Mouse (Mus musculus): Measurements from ENCODE around the gene Rasl11a. TPM values are rescaled to one million over a fixed set of nuclear protein-coding genes. Genes with fewer than 3 reads are reported as not detected.
"Not testable (repeated sequence)": the region's sequence is repeated elsewhere in the genome, so short reads cannot be mapped to it uniquely, and the experiment has no call there.

Gene Rasl11a
- polyA plus RNA-seq, 1 experiment from 2014 or later: 9.9 TPM

DNA sequence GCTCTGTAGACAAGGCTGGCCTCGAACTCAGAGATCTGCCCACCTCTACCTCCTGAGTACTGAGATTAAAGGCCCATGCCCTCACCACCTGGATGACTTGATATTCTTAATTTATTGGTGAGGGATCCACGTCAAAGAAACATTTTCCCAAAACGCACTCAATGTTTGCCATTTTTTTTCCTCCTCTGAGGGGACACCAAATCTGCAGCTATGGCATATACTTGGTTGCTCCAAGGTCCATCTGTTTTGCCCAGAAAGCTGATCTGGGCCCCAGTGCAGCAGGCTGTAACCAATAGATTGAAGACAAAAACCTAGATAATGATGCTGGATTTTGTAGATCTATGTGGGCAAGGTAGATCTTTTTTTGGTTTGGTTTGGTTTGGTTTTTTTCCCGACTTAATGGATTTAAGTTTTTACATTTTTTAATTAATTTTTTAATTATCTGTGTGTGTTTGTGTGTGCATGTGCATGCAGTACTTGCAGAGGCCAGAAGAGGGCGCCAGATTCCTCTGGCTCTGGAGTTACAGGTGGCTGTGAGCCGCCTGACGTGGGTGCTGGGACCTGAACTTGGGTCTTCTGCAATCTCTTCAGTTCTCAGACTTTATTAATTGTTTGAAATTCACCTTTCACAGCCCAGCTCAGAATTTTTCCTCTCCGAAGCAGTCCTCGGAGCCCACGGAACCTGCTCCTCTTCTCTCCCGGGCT lies 48.8 kb downstream of the Rasl11a start:
- 81% methylated on average over 11 of the region's 11 CpGs for WGBS
- no peak overlapping the region for H3K9ac ChIP-seq (ENCODE audit: low read length)
- no peaks in the 10 kb centered on the region for H3K36me3 ChIP-seq (ENCODE audit: control insufficient read depth, insufficient read depth, low read length)
- H3K4me2 ChIP-seq (ENCODE audit: low read length): no peak overlapping the region
- H3K9me3 ChIP-seq (ENCODE audit: control insufficient read depth, low read length): no peaks in the 10 kb centered on the region
- H3K27ac ChIP-seq (replicated peaks in 1 of 2; ENCODE audit: control insufficient read depth in 1 of 2, insufficient read depth in 1 of 2, low read depth in 2 of 2, low read length in 2 of 2): no peak overlapping the region
- ATAC-seq (ENCODE audit: insufficient number of reproducible peaks, insufficient read depth, low FRiP score, low read depth): no peak
- H3K4me3 ChIP-seq (ENCODE audit: control insufficient read depth in 1 of 2, insufficient read depth in 1 of 2, low read depth in 1 of 2, low read length in 2 of 2): no peak overlapping the region
- H3K27me3 ChIP-seq (ENCODE audit: control insufficient read depth, insufficient read depth, low read length): no peaks in the 10 kb centered on the region
- peaks cover 0 to 3% of the 10 kb centered on the region in 2 experiments; a peak in 1 of 4 replicates for H3K4me1 ChIP-seq (ENCODE audit: control insufficient read depth in 2 of 2, insufficient read depth in 2 of 2, low read length in 2 of 2)

DNA sequence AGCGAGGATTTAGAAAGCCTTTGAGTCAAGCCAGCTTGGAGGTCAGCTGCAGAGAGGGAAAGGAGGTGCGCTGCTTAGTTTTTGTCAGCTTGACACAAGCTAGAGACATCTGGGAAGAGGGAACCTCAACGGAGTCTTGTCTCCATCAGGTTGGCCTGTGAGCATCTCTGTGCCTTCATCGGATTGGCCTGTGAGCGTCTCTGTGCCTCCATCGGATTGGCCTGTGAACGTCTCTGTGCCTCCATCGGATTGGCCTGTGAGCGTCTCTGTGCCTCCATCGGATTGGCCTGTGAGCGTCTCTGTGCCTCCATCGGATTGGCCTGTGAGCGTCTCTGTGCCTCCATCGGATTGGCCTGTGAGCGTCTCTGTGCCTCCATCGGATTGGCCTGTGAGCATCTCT lies 50.8 kb downstream of the Rasl11a start:
- not testable (repeated sequence) for H3K27me3 ChIP-seq (ENCODE audit: control insufficient read depth, insufficient read depth, low read length); ATAC-seq (ENCODE audit: insufficient number of reproducible peaks, insufficient read depth, low FRiP score, low read depth); H3K4me1 ChIP-seq (ENCODE audit: control insufficient read depth in 2 of 2, insufficient read depth in 2 of 2, low read length in 2 of 2); H3K27ac ChIP-seq (replicated peaks in 1 of 2; ENCODE audit: control insufficient read depth in 1 of 2, insufficient read depth in 1 of 2, low read depth in 2 of 2, low read length in 2 of 2); H3K9me3 ChIP-seq (ENCODE audit: control insufficient read depth, low read length); H3K4me3 ChIP-seq (ENCODE audit: control insufficient read depth in 1 of 2, insufficient read depth in 1 of 2, low read depth in 1 of 2, low read length in 2 of 2); H3K9ac ChIP-seq (ENCODE audit: low read length); H3K36me3 ChIP-seq (ENCODE audit: control insufficient read depth, insufficient read depth, low read length); H3K4me2 ChIP-seq (ENCODE audit: low read length)
- WGBS: 86% methylated on average over 13 of the region's 16 CpGs

DNA sequence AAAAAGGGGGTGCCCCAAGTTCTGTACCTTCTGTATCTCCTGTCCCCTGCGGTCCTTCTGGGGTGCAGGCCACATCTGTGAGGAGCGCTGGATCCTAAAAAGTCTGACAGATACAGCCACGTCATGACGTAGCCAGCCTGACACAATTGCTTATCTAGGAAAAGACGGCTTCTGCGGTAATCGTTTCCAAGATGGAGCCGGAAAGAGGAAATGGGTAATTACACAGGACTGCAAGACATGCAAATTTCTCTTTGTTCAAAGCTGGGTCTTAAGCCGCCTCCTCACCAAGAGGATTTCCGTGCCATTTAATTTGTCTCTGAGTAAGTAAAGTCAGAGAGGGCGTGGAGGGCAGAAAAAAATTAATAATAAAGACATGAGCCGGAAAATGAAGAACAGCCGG lies 52.1 kb downstream of the Rasl11a start:
- H3K36me3 ChIP-seq (ENCODE audit: control insufficient read depth, insufficient read depth, low read length): no peaks in the 10 kb centered on the region
- H3K4me3 ChIP-seq (ENCODE audit: control insufficient read depth in 1 of 2, insufficient read depth in 1 of 2, low read depth in 1 of 2, low read length in 2 of 2): no peak overlapping the region
- no peak overlapping the region for H3K9ac ChIP-seq (ENCODE audit: low read length)
- peaks cover 0 to 3% of the 10 kb centered on the region in 2 experiments; a peak in 1 of 4 replicates for H3K4me1 ChIP-seq (ENCODE audit: control insufficient read depth in 2 of 2, insufficient read depth in 2 of 2, low read length in 2 of 2)
- no peaks in the 10 kb centered on the region for H3K27me3 ChIP-seq (ENCODE audit: control insufficient read depth, insufficient read depth, low read length)
- H3K9me3 ChIP-seq (ENCODE audit: control insufficient read depth, low read length): no peaks in the 10 kb centered on the region
- 59% methylated on average over 13 of the region's 13 CpGs for WGBS
- no peak for ATAC-seq (ENCODE audit: insufficient number of reproducible peaks, insufficient read depth, low FRiP score, low read depth)
- no peak overlapping the region for H3K27ac ChIP-seq (replicated peaks in 1 of 2; ENCODE audit: control insufficient read depth in 1 of 2, insufficient read depth in 1 of 2, low read depth in 2 of 2, low read length in 2 of 2)
- no peak overlapping the region for H3K4me2 ChIP-seq (ENCODE audit: low read length)

Other genes starting within 250 kb of the Rasl11a start
- gene Usp12, start 50.1 kb upstream of the Rasl11a start, polyA plus RNA-seq (2014; fragmentation: Nextera tagmentation; extraction: Ambion mirVana): 8.6 and 8.9 TPM in 2 replicates
- gene Rpl21, start 12.2 kb upstream of the Rasl11a start, polyA plus RNA-seq (2014; fragmentation: Nextera tagmentation; extraction: Ambion mirVana): 410 and 435 TPM in 2 replicates
- 74.5 and 75.4 TPM in 2 replicates for gene Gtf3a, start 103.6 kb downstream of the Rasl11a start, polyA plus RNA-seq (2014; fragmentation: Nextera tagmentation; extraction: Ambion mirVana)
- 20.3 and 23.8 TPM in 2 replicates for gene Mtif3, start 118.7 kb downstream of the Rasl11a start, polyA plus RNA-seq (2014; fragmentation: Nextera tagmentation; extraction: Ambion mirVana)
- 13.0 TPM in 2 replicates for gene Lnx2, start 231.5 kb downstream of the Rasl11a start, polyA plus RNA-seq (2014; fragmentation: Nextera tagmentation; extraction: Ambion mirVana)
- gene Polr1d, start 232.0 kb downstream of the Rasl11a start, polyA plus RNA-seq (2014; fragmentation: Nextera tagmentation; extraction: Ambion mirVana): 97.6 and 99.3 TPM in 2 replicates